28 mouse cellular contexts compared by ENCODE assay signal in the genomic region with DNA sequence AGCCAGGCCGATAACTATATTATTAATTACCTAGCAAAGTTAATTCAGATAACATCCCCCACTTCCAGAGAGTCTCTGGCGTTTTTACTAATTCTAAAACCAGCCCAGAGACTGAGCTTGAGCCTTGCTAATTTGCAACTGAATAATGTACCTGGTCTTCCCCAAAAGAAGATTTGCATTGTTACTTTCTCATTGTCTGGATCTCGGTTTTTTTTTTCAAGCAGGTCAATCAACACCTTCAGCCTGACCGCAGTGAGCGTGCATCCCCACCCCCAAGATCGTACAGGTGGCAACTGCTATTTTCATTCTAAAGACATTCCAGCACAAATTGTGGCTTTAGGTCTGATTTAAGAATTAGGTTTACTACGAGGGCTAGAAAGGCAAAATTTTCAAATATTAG.
"Had no signal": no experiment of that assay in that cellular context is flagged by ENCODE, and none has a peak within 500 bp of the region (broad histone marks: within the 10 kb centered on the region; RNA-seq: fewer than 3 reads in every experiment).

No protein-coding gene starts in this region.

- H3K4me2 ChIP-seq: heart, embryonic 11.5 days; heart, embryonic 13.5 days; heart, embryonic 15.5 days; hindbrain, embryonic 12.5 days; hindbrain, embryonic 14.5 days; intestine, embryonic 15.5 days; limb, embryonic 12.5 days; liver, embryonic 11.5 days; liver, embryonic 13.5 days; liver, embryonic 15.5 days had no signal

- H3K27me3 ChIP-seq: heart, embryonic 13.5 days; heart, embryonic 15.5 days; hindbrain, embryonic 12.5 days; intestine, embryonic 15.5 days; limb, embryonic 12.5 days; liver, embryonic 13.5 days; liver, embryonic 15.5 days had no signal

- H3K9ac ChIP-seq: heart, embryonic 13.5 days; heart, embryonic 15.5 days; hindbrain, embryonic 12.5 days; hindbrain, embryonic 14.5 days; intestine, embryonic 15.5 days; limb, embryonic 12.5 days; liver, embryonic 13.5 days; liver, embryonic 15.5 days had no signal

- H3K9me3 ChIP-seq: heart, embryonic 13.5 days; heart, embryonic 15.5 days; hindbrain, embryonic 10.5 days; hindbrain, embryonic 12.5 days; intestine, embryonic 15.5 days; limb, embryonic 10.5 days; limb, embryonic 12.5 days; liver, embryonic 13.5 days; liver, embryonic 15.5 days had no signal

- H3K36me3 ChIP-seq: heart, embryonic 13.5 days; heart, embryonic 15.5 days; hindbrain, embryonic 10.5 days; hindbrain, embryonic 12.5 days; intestine, embryonic 15.5 days; limb, embryonic 10.5 days; limb, embryonic 12.5 days; liver, embryonic 13.5 days; liver, embryonic 15.5 days had no signal

- H3K27ac ChIP-seq: gastrocnemius, adult 2 months; heart, adult 2 months; heart, embryonic 13.5 days; heart, embryonic 15.5 days; hindbrain, embryonic 10.5 days; hindbrain, embryonic 12.5 days; hindbrain, embryonic 14.5 days; intestine, embryonic 15.5 days; layer of hippocampus, adult 2 months; left cerebral cortex, adult 2 months; limb, embryonic 10.5 days; limb, embryonic 12.5 days; liver, embryonic 13.5 days; liver, embryonic 15.5 days had no signal

- H3K4me1 ChIP-seq: heart, embryonic 13.5 days; heart, embryonic 15.5 days; hindbrain, embryonic 10.5 days; hindbrain, embryonic 12.5 days; intestine, embryonic 15.5 days; limb, embryonic 10.5 days; limb, embryonic 12.5 days; liver, embryonic 13.5 days; liver, embryonic 15.5 days had no signal

- ATAC-seq: hindbrain, embryonic 16.5 days; inflammation-experienced regulatory T-cells, adult 6 months; intestine, embryonic 15.5 days; intestine, postnatal 0 days had no signal

- H3K4me3 ChIP-seq: gastrocnemius, adult 2 months; heart, adult 2 months; heart, embryonic 13.5 days; heart, embryonic 15.5 days; hindbrain, embryonic 10.5 days; hindbrain, embryonic 12.5 days; intestine, embryonic 15.5 days; layer of hippocampus, adult 2 months; left cerebral cortex, adult 2 months; limb, embryonic 10.5 days; limb, embryonic 12.5 days; liver, embryonic 13.5 days; liver, embryonic 15.5 days had no signal

- DNase-seq: gastrocnemius, adult 2 months; gastrocnemius, postnatal 10 days; gastrocnemius, postnatal 36 days; heart, adult 2 months; heart, postnatal 4 days; kidney, adult 18-20 months; kidney, adult 8-10 months; kidney, postnatal 10 days; kidney, postnatal 25 days; kidney, postnatal 4 days; liver; liver, embryonic 13.5 days had no signal
